ENCODE assay signal across 31 mouse cellular contexts in genomic region chr6:115286441-115286840, GRCm38 (mm10). TPM values are rescaled to one million over a fixed set of nuclear protein-coding genes. Genes with fewer than 3 reads are reported as not detected.
A peak's percentile ranks its signal among the peaks of the same experiment; 100 is the strongest.
DNase-seq lines count a peak whose midpoint lies in the region; ATAC-seq and TF ChIP-seq lines count a peak whose summit lies in the region.
"Had no signal": no experiment of that assay in that cellular context is flagged by ENCODE, and none has a peak within 500 bp of the region (broad histone marks: within the 10 kb centered on the region; RNA-seq: fewer than 3 reads in every experiment).

No protein-coding gene starts in this region.

- H3K27ac ChIP-seq in left cerebral cortex, adult 2 months, result peak overlapping the region; percentile 30
- H3K27ac ChIP-seq: embryonic facial prominence, embryonic 15.5 days; forebrain, embryonic 12.5 days; liver, embryonic 12.5 days; midbrain, embryonic 13.5 days had no signal

- no peak overlapping the region for H3K4me3 ChIP-seq in left cerebral cortex, adult 2 months
- H3K4me3 ChIP-seq: embryonic facial prominence, embryonic 15.5 days; forebrain, embryonic 12.5 days; liver, embryonic 12.5 days; midbrain, embryonic 13.5 days had no signal

- no peak for DNase-seq in frontal cortex, postnatal 25 days (ENCODE audit: low spot score in 2 of 2)
- DNase-seq in left cerebral cortex, adult 2 months (ENCODE audit: extremely low spot score in 1 of 2, low spot score in 2 of 2), result no peak
- DNase-seq in left cerebral cortex, adult 11 months (ENCODE audit: low spot score), result no peak
- DNase-seq in left cerebral cortex, postnatal 36 days (ENCODE audit: low spot score in 2 of 2), result peak; percentile 57 to 60
- peak; percentile 49 to 71 for DNase-seq in right cerebral cortex, postnatal 36 days (ENCODE audit: low spot score in 2 of 2)
- DNase-seq in lung, postnatal 36 days, result no peak
- DNase-seq: adrenal gland, postnatal 10 days; cerebellum, adult 11 months; cerebellum, adult 9-11 months; forebrain, postnatal 0 days; heart, postnatal 14 days; kidney, adult 8-10 months; kidney, postnatal 10 days; liver, postnatal 0 days; lung, postnatal 4 days; thymus, adult 18-20 months; thymus, postnatal 25 days had no signal

- TF ChIP-seq CTCF in left cerebral cortex, adult 2 months (IDR thresholded peaks at IDR 0.05), result no peak

- ATAC-seq in frontal cortex, adult (ENCODE audit: low TSS enrichment), result peak; percentile 87
- ATAC-seq in megakaryocyte progenitor cell, adult 5-6 weeks (replicated peaks; ENCODE audit: poor library complexity), result no peak
- ATAC-seq: forebrain, postnatal 0 days; hindbrain, embryonic 16.5 days; liver, embryonic 12.5 days; liver, postnatal 0 days; midbrain, embryonic 13.5 days; Patski had no signal

- intact Hi-C loops in left cerebral cortex, adult 2 months (cut with DNase I), result loop anchor here (5.0 kb wide), 2 partner anchors 36 to 76 kb away; partner anchors contain the start of gene Pparg
- intact Hi-C loops in left cerebral cortex, postnatal 36 days (cut with DNase I), result no loop called here

RNA-seq across cellular contexts. Expression of gene Timp4, which starts 34.4 kb away (rescaled TPM):
- total RNA-seq in left cerebral cortex, adult 2 months (2021), result 10 to 100 TPM; 13.7 to 18.9 TPM
- total RNA-seq in left cerebral cortex, postnatal 36 days (2021), result 10 to 100 TPM; 17.2 to 18.5 TPM
- total RNA-seq in megakaryocyte progenitor cell, adult 5-6 weeks (2015), result not detected in 2 replicates
- not detected in 2 replicates for total RNA-seq in megakaryocyte progenitor cell, adult 5-6 weeks (2017)
- total RNA-seq: common myeloid progenitor, adult 5-6 weeks; megakaryocyte-erythroid progenitor cell, adult 5-6 weeks; MEL; monocyte, adult 5-6 weeks had no signal

RNA-seq across cellular contexts. Expression of gene Gm17482, which starts 59.3 kb away (rescaled TPM):
- total RNA-seq in left cerebral cortex, adult 2 months (2021), result not detected
- total RNA-seq in left cerebral cortex, postnatal 36 days (2021), result not detected
- not detected in 2 replicates for total RNA-seq in megakaryocyte progenitor cell, adult 5-6 weeks (2015)
- total RNA-seq in megakaryocyte progenitor cell, adult 5-6 weeks (2017), result not detected in 2 replicates
- total RNA-seq: adrenal gland, postnatal 10 days; common myeloid progenitor, adult 5-6 weeks; forebrain, postnatal 0 days; gastrocnemius, adult 8-10 months; heart, postnatal 14 days; left cerebral cortex, postnatal 10 days; megakaryocyte-erythroid progenitor cell, adult 5-6 weeks; MEL; monocyte, adult 5-6 weeks had no signal

Comparison
In these comparisons a context has a peak if more than half of its experiments do, and no peak if none do; other contexts are left out.
1. DNase-seq: peak in left cerebral cortex, postnatal 36 days (2 of 2) and right cerebral cortex, postnatal 36 days (2 of 2); none in frontal cortex, postnatal 25 days (0 of 2), left cerebral cortex, adult 2 months (0 of 2), left cerebral cortex, adult 11 months (single experiment) and lung, postnatal 36 days (single experiment).
2. RNA of gene Timp4, which starts 34.4 kb away (total RNA-seq): 13.7 to 18.9 TPM in left cerebral cortex, adult 2 months and 17.2 to 18.5 TPM in left cerebral cortex, postnatal 36 days; not detected in megakaryocyte progenitor cell, adult 5-6 weeks; every median in the first group is over 10 times any median in the second.